Mouse (Mus musculus) mammary gland, adult 2 months (tissue): Measurements from ENCODE around the gene Ildr1. TPM values are rescaled to one million over a fixed set of nuclear protein-coding genes. Genes with fewer than 3 reads are reported as not detected.

Source experiments
- polyA plus RNA-seq: library from polyadenylated mRNA; depleted of rRNA; stranded (reverse); fragments of >200 nt; gene quantifications from 2 replicates; pipeline ENCODE4 v1.2.3, GENCODE M21; 2012; ENCODE audit warnings: low replicate concordance; rRNA removed

The Ildr1 gene
- polyA plus RNA-seq = 9.0 and 13.6 TPM in 2 replicates

DNA sequence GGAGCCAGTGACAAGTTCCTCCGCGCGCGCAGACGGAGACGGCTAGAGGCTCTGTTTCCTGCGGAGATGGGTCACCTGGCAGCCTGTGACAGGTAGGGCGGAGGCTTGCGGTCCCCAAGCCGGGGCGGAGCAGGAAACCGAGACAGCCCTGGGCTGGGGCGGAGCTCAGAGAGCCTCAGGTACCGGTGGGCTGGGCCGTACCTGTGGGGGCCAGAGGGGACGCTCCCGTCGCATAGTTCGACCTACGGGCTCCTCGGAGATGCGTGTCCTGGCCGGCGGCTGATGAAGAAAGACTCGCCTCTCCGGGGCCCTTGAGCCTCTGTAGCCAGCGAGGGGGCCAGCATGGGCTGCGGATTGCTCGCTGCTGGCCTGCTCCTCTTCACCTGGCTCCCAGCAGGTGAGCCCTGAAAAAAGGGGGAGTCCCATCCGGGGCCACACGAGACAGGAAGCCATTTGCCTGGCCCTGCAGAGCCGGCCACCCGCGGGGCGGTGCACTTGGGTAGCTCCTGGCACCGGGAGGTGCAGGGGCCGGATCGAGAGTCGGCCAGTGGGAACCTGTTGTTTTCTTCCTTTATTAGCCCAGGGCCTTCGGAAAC, at the start of gene Ildr1:
Gene Ildr1, plus strand, starts transcription at position 161 of the 596 bp plus-strand sequence.

DNA sequence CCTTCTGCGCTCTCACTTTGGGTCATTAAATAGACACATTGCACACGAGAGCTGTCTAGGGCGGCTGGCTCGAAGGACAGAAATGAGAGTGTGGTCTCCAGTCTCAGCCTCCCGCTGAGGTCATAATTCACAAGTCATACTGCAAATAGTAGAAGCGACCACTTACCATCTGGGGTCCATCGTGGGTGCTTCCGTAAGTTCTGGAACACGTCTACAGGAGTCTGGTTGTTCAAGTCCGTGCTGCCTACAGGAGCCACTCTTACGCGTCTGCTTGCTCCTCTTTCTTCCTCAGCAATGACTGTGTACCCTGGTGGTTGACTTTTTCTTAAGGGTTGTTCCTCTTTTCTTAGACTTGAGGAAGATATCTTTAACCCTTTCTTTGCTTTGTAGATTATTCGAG, 28.0 kb upstream of the Ildr1 start, which contains the start of gene Cd86:
Gene Cd86, minus strand, starts transcription at position 300 of the 400 bp plus-strand sequence.

Other genes with a start within 250 kb of the Ildr1 start
- not detected in 2 replicates for gene Stfa3, start 238.6 kb upstream of the Ildr1 start, polyA plus RNA-seq
- gene Casr, start 131.8 kb upstream of the Ildr1 start, polyA plus RNA-seq = 3.2 TPM in 1 of 2 replicates, not detected in the other
- 5.0 and 11.0 TPM in 2 replicates for gene Cd86, start 27.9 kb upstream of the Ildr1 start, polyA plus RNA-seq
- 1.1 and 3.7 TPM in 2 replicates for gene Slc15a2, start 91.0 kb downstream of the Ildr1 start, polyA plus RNA-seq
- 1.6 and 2.3 TPM in 2 replicates for gene Iqcb1, start 134.4 kb downstream of the Ildr1 start, polyA plus RNA-seq
- 0.43 and 1.0 TPM in 2 replicates for gene Eaf2, start 181.0 kb downstream of the Ildr1 start, polyA plus RNA-seq
- gene Golgb1, start 181.2 kb downstream of the Ildr1 start, polyA plus RNA-seq = 50.0 and 67.0 TPM in 2 replicates
- gene Hcls1, start 241.0 kb downstream of the Ildr1 start, polyA plus RNA-seq = 30.6 and 44.4 TPM in 2 replicates